Mouse (Mus musculus) hindbrain, embryonic 15.5 days (tissue): Measurements from ENCODE around the gene Cldn3. TPM values are rescaled to one million over a fixed set of nuclear protein-coding genes. Genes with fewer than 3 reads are reported as not detected.

Experiments used
- ATAC-seq: fragments of 200-750 bp; cut with Nextera tagmentation; 2 replicates; pipeline ENCODE4 v1.8.0; 2017; ENCODE audit warnings: low read depth, moderate number of reproducible peaks, moderate TSS enrichment; ENCODE audit not compliant: low FRiP score
- H3K27ac ChIP-seq: fragments of 300-500 bp; sonication (generic); replicated peaks from 2 replicates; pipeline ENCODE4 v1.5.1; 2015; ENCODE audit warnings: mild to moderate bottlenecking, inconsistent platforms
- H3K27me3 ChIP-seq: fragments of 300-500 bp; sonication (generic); 2 replicates; pipeline ENCODE4 v1.6.1; 2015; ENCODE audit warnings: control low read depth, inconsistent platforms
- H3K36me3 ChIP-seq: fragments of 300-500 bp; sonication (generic); 2 replicates; pipeline ENCODE4 v1.6.1; 2015; ENCODE audit warnings: control low read depth, inconsistent platforms
- H3K4me1 ChIP-seq: fragments of 300-500 bp; sonication (generic); replicated peaks from 2 replicates; pipeline ENCODE4 v1.6.1; 2015; ENCODE audit warnings: control low read depth, inconsistent platforms
- H3K4me2 ChIP-seq: fragments of 300-500 bp; sonication (generic); 2 replicates; pipeline ENCODE4 v1.6.1; 2015; ENCODE audit warnings: moderate library complexity, mild to moderate bottlenecking, inconsistent platforms
- H3K4me3 ChIP-seq: fragments of 300-500 bp; sonication (generic); 2 replicates; pipeline ENCODE4 v1.5.1; 2015; ENCODE audit warnings: mild to moderate bottlenecking, inconsistent platforms
- H3K9ac ChIP-seq: fragments of 300-500 bp; sonication (generic); 2 replicates; pipeline ENCODE4 v1.6.1; 2015; ENCODE audit warnings: inconsistent platforms
- H3K9me3 ChIP-seq: fragments of 300-500 bp; sonication (generic); 2 replicates; pipeline ENCODE4 v1.6.1; 2016; ENCODE audit warnings: control low read depth, inconsistent platforms
- WGBS: fragments of 180-500 bp; shearing (Covaris S2); methylation state at CpG from one replicate; pipeline ENCODE4 v1.1.7; 2015; 5-methylcytosine and 5-hydroxymethylcytosine counted together
- polyA plus RNA-seq: library from polyadenylated mRNA; unstranded; fragments of >200 nt; fragmentation: Nextera tagmentation; extraction: Ambion mirVana; gene quantifications from 2 replicates; pipeline ENCODE4 v1.2.1, GENCODE M21; 2015

Cldn3 gene
- polyA plus RNA-seq, 1 experiment from 2014 or later = 2.8 TPM

GRCm38 (mm10) chr5:135025899-135026298 lies 39.9 kb downstream of the Cldn3 start:
- Histone ChIP-seq H3K4me3 (no peak overlapping the region), H3K4me2 (peak overlapping the region; percentile 98; the same call in 1 of the 2 replicates), H3K27ac (no peak overlapping the region), H3K9me3 (no peaks in the 10 kb centered on the region), H3K4me1 (peaks cover 54% of the 10 kb centered on the region), H3K27me3 (no peaks in the 10 kb centered on the region), H3K36me3 (no peaks in the 10 kb centered on the region), H3K9ac (no peak overlapping the region)
- 22% methylated on average over 7 of the region's 7 CpGs for WGBS
- ATAC-seq = no peak

DNA sequence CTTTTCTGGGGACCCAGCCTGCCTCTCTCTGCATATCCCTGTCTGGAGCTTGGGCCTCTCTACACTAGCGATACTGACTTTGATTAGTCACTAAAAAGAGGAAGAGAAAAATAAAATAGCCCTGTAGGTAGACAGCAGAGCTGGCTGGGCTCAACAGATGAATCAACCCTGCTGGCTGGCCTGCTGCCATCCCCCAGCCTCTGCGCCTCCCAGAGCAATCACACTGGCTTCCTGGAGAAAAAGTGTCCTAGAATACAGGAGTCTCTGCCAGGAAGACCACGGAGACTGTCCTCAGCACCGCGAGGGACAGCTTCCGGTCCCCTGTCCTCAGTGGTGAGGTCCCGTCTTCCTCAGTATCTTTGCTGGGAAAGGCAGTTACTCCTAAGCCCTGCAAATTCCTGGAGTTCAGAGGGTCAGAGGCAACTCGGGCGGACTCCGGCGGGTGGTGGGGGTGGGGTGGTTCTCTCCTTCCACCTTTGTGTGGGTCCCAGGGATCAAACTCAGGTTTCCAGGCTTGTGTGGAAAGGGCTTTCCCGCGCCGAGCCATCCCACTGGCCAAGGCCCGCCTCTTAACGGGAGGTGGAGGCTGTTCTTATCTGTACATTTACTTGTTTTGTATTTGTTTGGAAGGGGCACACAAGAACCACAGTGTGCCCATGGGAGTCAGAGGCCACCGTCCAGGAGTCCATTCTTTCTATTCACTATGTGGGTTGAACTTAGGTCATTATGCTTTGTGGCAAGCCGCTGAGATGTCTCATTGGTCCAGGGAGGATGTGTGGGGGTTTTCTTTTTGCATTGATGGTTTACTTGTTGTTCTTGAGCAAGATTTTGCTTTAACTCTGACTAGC lies 43.2 kb downstream of the Cldn3 start:
- ATAC-seq = no peak
- Histone ChIP-seq H3K9me3 (no peaks in the 10 kb centered on the region), H3K4me1 (peaks cover 31% of the 10 kb centered on the region), H3K4me3 (no peak overlapping the region), H3K9ac (no peak overlapping the region), H3K36me3 (no peaks in the 10 kb centered on the region), H3K4me2 (peak overlapping the region; percentile 22), H3K27me3 (no peaks in the 10 kb centered on the region), H3K27ac (no peak overlapping the region; the same call in 1 of the 2 replicates)
- WGBS = 48% methylated on average over 18 of the region's 18 CpGs

DNA sequence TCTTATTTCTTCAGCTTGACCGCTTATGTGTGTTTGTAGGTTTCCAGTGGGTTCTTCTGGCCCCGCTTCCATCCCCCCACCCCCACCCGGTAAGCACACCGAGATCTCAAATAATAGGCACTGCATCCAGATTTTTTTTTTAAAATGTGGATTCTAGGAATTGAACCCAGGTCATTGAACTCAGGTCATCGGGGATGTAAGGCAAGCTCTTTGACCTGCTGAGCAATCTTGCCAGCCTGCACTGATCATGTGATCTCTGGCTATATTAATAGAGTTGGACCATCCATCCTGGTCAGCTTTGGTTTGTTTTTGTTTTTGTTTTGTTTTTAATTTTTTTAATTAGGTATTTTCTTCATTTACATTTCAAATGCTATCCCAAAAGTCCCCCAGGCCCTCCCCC lies 46.6 kb downstream of the Cldn3 start:
- Histone ChIP-seq H3K36me3 (no peaks in the 10 kb centered on the region), H3K9me3 (no peaks in the 10 kb centered on the region), H3K9ac (no peak overlapping the region), H3K27ac (no peak overlapping the region), H3K4me1 (peaks cover 13% of the 10 kb centered on the region), H3K27me3 (no peaks in the 10 kb centered on the region), H3K4me2 (no peak overlapping the region), H3K4me3 (no peak overlapping the region)
- no peak for ATAC-seq
- 93% methylated on average over 5 of the region's 5 CpGs for WGBS

GRCm38 (mm10) chr5:135034593-135034992 lies 48.6 kb downstream of the Cldn3 start:
- peaks cover under 1% of the 10 kb centered on the region; the same call in 1 of the 2 replicates for H3K4me1 ChIP-seq
- no peak overlapping the region for H3K9ac ChIP-seq
- 98% methylated on average over 2 of the region's 2 CpGs for WGBS
- no peak overlapping the region for H3K4me3 ChIP-seq
- H3K27me3 ChIP-seq = no peaks in the 10 kb centered on the region
- no peak overlapping the region for H3K4me2 ChIP-seq
- H3K36me3 ChIP-seq = no peaks in the 10 kb centered on the region; the same call in 1 of the 2 replicates
- H3K9me3 ChIP-seq = no peaks in the 10 kb centered on the region
- ATAC-seq = no peak
- H3K27ac ChIP-seq = no peak overlapping the region

- Histone ChIP-seq H3K9ac (no peak overlapping the region), H3K4me2 (no peak overlapping the region), H3K4me1 (no peaks in the 10 kb centered on the region), H3K4me3 (no peak overlapping the region), H3K27me3 (no peaks in the 10 kb centered on the region), H3K9me3 (no peaks in the 10 kb centered on the region), H3K36me3 (peaks cover 3% of the 10 kb centered on the region; the same call in 1 of the 2 replicates), H3K27ac (no peak overlapping the region)
- 66% methylated on average over 18 of the region's 18 CpGs for WGBS
- no peak for ATAC-seq
These were observed 49.8 kb downstream of the Cldn3 start for GRCm38 (mm10) chr5:135035608-135036359.

Other genes starting within 250 kb of the Cldn3 start
- 21.0 and 24.5 TPM in 2 replicates for gene Eln, start 238.9 kb upstream of the Cldn3 start, polyA plus RNA-seq
- not detected in 2 replicates for gene Tmem270, start 79.5 kb upstream of the Cldn3 start, polyA plus RNA-seq
- gene Cldn13, start 70.7 kb upstream of the Cldn3 start, polyA plus RNA-seq = 0.23 TPM in 1 of 2 replicates, not detected in the other
- gene Mettl27, start 53.8 kb upstream of the Cldn3 start, polyA plus RNA-seq = 6.5 and 6.8 TPM in 2 replicates
- 0.10 TPM in 1 of 2 replicates, not detected in the other for gene Cldn4, start 39.3 kb upstream of the Cldn3 start, polyA plus RNA-seq
- 68.1 and 68.3 TPM in 2 replicates for gene Abhd11, start 22.9 kb downstream of the Cldn3 start, polyA plus RNA-seq
- 127 and 145 TPM in 2 replicates for gene Stx1a, start 37.3 kb downstream of the Cldn3 start, polyA plus RNA-seq
- 41.1 and 42.9 TPM in 2 replicates for gene Dnajc30, start 78.0 kb downstream of the Cldn3 start, polyA plus RNA-seq
- 76.3 and 80.3 TPM in 2 replicates for gene Bud23, start 78.7 kb downstream of the Cldn3 start, polyA plus RNA-seq
- gene Vps37d, start 92.1 kb downstream of the Cldn3 start, polyA plus RNA-seq = 37.3 and 43.0 TPM in 2 replicates
- gene Mlxipl, start 103.7 kb downstream of the Cldn3 start, polyA plus RNA-seq = 0.97 and 1.6 TPM in 2 replicates
- 13.9 and 16.0 TPM in 2 replicates for gene Tbl2, start 163.4 kb downstream of the Cldn3 start, polyA plus RNA-seq
- 38.4 and 41.4 TPM in 2 replicates for gene Bcl7b, start 182.1 kb downstream of the Cldn3 start, polyA plus RNA-seq
- 26.6 and 28.9 TPM in 2 replicates for gene Baz1b, start 201.1 kb downstream of the Cldn3 start, polyA plus RNA-seq